Mouse (Mus musculus) intestine, embryonic 14.5 days (tissue): ENCODE measurements around the gene Mgat4c. TPM values are rescaled to one million over a fixed set of nuclear protein-coding genes. Genes with fewer than 3 reads are reported as not detected.

Experiments used
- ATAC-seq: fragments of 200-750 bp; cut with Nextera tagmentation; replicated peaks from 2 replicates; pipeline ENCODE4 v1.8.0; 2017; ENCODE audit warnings: low read depth, moderate number of reproducible peaks, moderate TSS enrichment, moderate library complexity; ENCODE audit not compliant: low FRiP score, low TSS enrichment
- DNase-seq: peaks from one replicate; pipeline ENCODE4 v3.0.0-alpha.2; 2018; ENCODE audit warnings: low spot score
- H3K27ac ChIP-seq: fragments of 300-500 bp; sonication (generic); 2 replicates; pipeline ENCODE4 v1.5.1; 2014; ENCODE audit warnings: low read depth, mild to moderate bottlenecking, control low read depth
- H3K27me3 ChIP-seq: fragments of 300-500 bp; sonication (generic); replicated peaks from 2 replicates; pipeline ENCODE4 v1.6.1; 2014; ENCODE audit warnings: low read length, control low read depth; ENCODE audit not compliant: control insufficient read depth, insufficient read depth
- H3K36me3 ChIP-seq: fragments of 300-500 bp; sonication (generic); 2 replicates; pipeline ENCODE4 v1.6.1; 2014; ENCODE audit warnings: low read length, control low read depth; ENCODE audit not compliant: control insufficient read depth, insufficient read depth
- H3K4me1 ChIP-seq: fragments of 300-500 bp; sonication (generic); replicated peaks from 2 replicates; pipeline ENCODE4 v1.6.1; 2014; ENCODE audit warnings: low read length, control low read depth, mixed read lengths; ENCODE audit not compliant: control insufficient read depth, insufficient read depth
- H3K4me2 ChIP-seq: fragments of 300-500 bp; sonication (generic); 2 replicates; pipeline ENCODE4 v1.6.1; 2014; ENCODE audit warnings: low read length
- H3K4me3 ChIP-seq: fragments of 300-500 bp; sonication (generic); 2 replicates; pipeline ENCODE4 v1.5.1; 2014; ENCODE audit warnings: low read depth, low read length, control low read depth, mixed read lengths
- H3K9ac ChIP-seq: fragments of 300-500 bp; sonication (generic); 2 replicates; pipeline ENCODE4 v1.6.1; 2014; ENCODE audit warnings: mild to moderate bottlenecking, low read length
- H3K9me3 ChIP-seq: fragments of 300-500 bp; sonication (generic); 2 replicates; pipeline ENCODE4 v1.6.1; 2016; ENCODE audit warnings: low read length, control low read depth; ENCODE audit not compliant: control insufficient read depth
- WGBS: fragments of 180-500 bp; shearing (Covaris S2); extraction: QIAGEN DNeasy Blood & Tissue Kit; methylation state at CpG from one replicate; pipeline ENCODE4 v1.1.7; 2014; 5-methylcytosine and 5-hydroxymethylcytosine counted together
- polyA plus RNA-seq: library from polyadenylated mRNA; unstranded; fragments of >200 nt; fragmentation: Nextera tagmentation; extraction: Ambion mirVana; gene quantifications from 2 replicates; pipeline ENCODE4 v1.2.1, GENCODE M21; 2014

Mgat4c gene
- polyA plus RNA-seq, 1 experiment from 2014 or later, result 3.7 TPM

- ATAC-seq (no peak), DNase-seq (no peak)
- Histone ChIP-seq H3K9me3 (no peaks in the 10 kb centered on the region), H3K4me3 (no peak overlapping the region), H3K36me3 (no peaks in the 10 kb centered on the region), H3K4me2 (no peak overlapping the region), H3K9ac (no peak overlapping the region), H3K27ac (no peak overlapping the region), H3K27me3 (no peaks in the 10 kb centered on the region), H3K4me1 (no peaks in the 10 kb centered on the region)
- 61% methylated on average over 2 of the region's 2 CpGs for WGBS
These were observed 117.7 kb downstream of the Mgat4c start for GRCm38 (mm10) chr10:101798831-101799474.

DNA sequence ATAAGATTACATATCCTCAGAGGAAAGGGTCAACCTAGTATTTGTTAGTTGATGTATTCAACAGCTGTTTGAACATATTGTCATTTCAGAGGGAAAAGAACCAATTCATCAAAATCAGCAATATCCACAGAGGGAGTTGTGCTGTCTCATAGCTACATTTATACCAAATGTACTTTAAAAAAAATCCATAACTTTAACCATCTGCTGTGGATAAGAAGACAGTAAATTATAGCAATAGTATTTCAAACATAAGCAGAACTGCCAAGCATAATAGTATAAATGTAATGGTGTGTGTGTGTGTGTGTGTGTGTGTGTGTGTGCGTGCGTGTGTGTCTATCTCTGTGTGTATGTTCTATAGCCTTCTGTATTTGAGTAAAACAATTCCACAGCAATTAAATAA, 127.5 kb downstream of the Mgat4c start:
- Histone ChIP-seq H3K4me3 (no peak overlapping the region), H3K36me3 (no peaks in the 10 kb centered on the region), H3K4me1 (no peaks in the 10 kb centered on the region), H3K27ac (no peak overlapping the region), H3K4me2 (no peak overlapping the region), H3K9ac (no peak overlapping the region), H3K27me3 (no peaks in the 10 kb centered on the region), H3K9me3 (no peaks in the 10 kb centered on the region)
- no peak for DNase-seq
- ATAC-seq, result no peak
- 86% methylated on average over 2 of the region's 2 CpGs for WGBS

DNA sequence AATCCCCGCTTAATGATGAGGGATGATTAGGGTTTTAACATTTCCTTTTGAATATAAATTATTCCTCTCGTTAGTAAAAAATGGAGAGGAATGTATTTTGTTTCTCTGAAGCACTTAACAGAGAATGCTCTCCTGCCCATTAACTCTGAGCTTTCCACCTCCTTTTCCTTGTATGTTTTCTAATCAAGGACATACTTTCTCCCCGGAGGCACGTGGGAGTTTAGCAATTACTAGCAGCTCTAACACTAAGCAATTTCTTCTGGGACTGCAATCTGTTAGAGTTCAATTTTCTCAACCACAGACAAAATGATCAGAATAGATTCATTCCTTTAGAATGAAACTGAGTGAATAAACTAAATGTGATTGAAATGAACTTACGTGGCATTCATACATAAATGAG, 135.6 kb downstream of the Mgat4c start:
- H3K27me3 ChIP-seq, result no peaks in the 10 kb centered on the region
- no peak overlapping the region for H3K4me3 ChIP-seq
- H3K36me3 ChIP-seq, result no peaks in the 10 kb centered on the region
- ATAC-seq (no peak), DNase-seq (no peak)
- H3K9me3 ChIP-seq, result no peaks in the 10 kb centered on the region
- H3K4me2 ChIP-seq, result no peak overlapping the region
- H3K9ac ChIP-seq, result no peak overlapping the region
- no peak overlapping the region for H3K27ac ChIP-seq
- no peaks in the 10 kb centered on the region for H3K4me1 ChIP-seq
- WGBS, result 76% methylated on average over 5 of the region's 5 CpGs

GRCm38 (mm10) chr10:101827944-101828343, 146.7 kb downstream of the Mgat4c start:
- H3K4me1 ChIP-seq, result no peaks in the 10 kb centered on the region
- ATAC-seq (no peak), DNase-seq (no peak)
- H3K4me2 ChIP-seq, result no peak overlapping the region
- H3K27me3 ChIP-seq, result no peaks in the 10 kb centered on the region
- H3K27ac ChIP-seq, result no peak overlapping the region
- WGBS, result 77% methylated on average over 2 of the region's 2 CpGs
- no peak overlapping the region for H3K9ac ChIP-seq
- no peak overlapping the region for H3K4me3 ChIP-seq
- H3K9me3 ChIP-seq, result no peaks in the 10 kb centered on the region
- no peaks in the 10 kb centered on the region for H3K36me3 ChIP-seq

- H3K9ac ChIP-seq, result no peak overlapping the region
- no peak overlapping the region for H3K27ac ChIP-seq
- ATAC-seq (no peak), DNase-seq (no peak)
- H3K4me3 ChIP-seq, result no peak overlapping the region
- 57% methylated on average over 2 of the region's 2 CpGs for WGBS
- no peaks in the 10 kb centered on the region for H3K4me1 ChIP-seq
- no peaks in the 10 kb centered on the region for H3K27me3 ChIP-seq
- H3K4me2 ChIP-seq, result no peak overlapping the region
- no peaks in the 10 kb centered on the region for H3K9me3 ChIP-seq
- H3K36me3 ChIP-seq, result no peaks in the 10 kb centered on the region
These were observed 174.8 kb downstream of the Mgat4c start for GRCm38 (mm10) chr10:101856115-101856514.

- no peak overlapping the region for H3K4me2 ChIP-seq
- H3K27ac ChIP-seq, result no peak overlapping the region
- no peak overlapping the region for H3K9ac ChIP-seq
- WGBS, result 38% methylated on average over 1 of the region's 1 CpGs
- no peaks in the 10 kb centered on the region for H3K36me3 ChIP-seq
- ATAC-seq, result no peak
- H3K4me1 ChIP-seq, result no peaks in the 10 kb centered on the region
- DNase-seq, result no peak
- H3K4me3 ChIP-seq, result no peak overlapping the region
- no peaks in the 10 kb centered on the region for H3K9me3 ChIP-seq
- H3K27me3 ChIP-seq, result no peaks in the 10 kb centered on the region
These were observed 208.6 kb downstream of the Mgat4c start for GRCm38 (mm10) chr10:101889866-101890265.

DNA sequence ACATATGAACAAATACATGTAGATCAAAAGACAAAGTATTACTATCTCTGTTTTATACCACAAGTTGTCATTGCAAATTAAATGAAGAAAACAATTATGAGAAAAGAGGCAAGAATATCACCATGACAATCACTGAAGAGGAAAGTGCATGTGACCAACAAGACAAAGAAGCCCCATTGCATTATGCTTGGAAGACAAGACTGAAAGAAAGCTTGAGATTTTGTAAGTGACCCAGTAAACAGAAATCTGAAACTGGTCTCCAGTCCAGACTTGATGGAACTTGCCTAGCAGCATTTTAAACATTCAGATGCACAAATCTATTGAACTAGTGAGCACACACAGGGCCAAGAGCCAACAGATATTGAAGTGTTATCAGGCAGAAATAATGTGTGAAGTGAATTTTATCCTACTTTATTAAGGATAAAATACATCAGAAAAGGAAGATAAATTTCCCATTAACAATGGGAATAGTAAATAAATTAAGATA, 236.1 kb downstream of the Mgat4c start:
- no peak overlapping the region for H3K9ac ChIP-seq
- H3K4me1 ChIP-seq, result no peaks in the 10 kb centered on the region
- no peak overlapping the region for H3K4me3 ChIP-seq
- no peaks in the 10 kb centered on the region for H3K9me3 ChIP-seq
- no peak for ATAC-seq
- H3K4me2 ChIP-seq, result no peak overlapping the region
- H3K27ac ChIP-seq, result no peak overlapping the region
- DNase-seq, result no peak
- H3K36me3 ChIP-seq, result no peaks in the 10 kb centered on the region
- H3K27me3 ChIP-seq, result no peaks in the 10 kb centered on the region

DNA sequence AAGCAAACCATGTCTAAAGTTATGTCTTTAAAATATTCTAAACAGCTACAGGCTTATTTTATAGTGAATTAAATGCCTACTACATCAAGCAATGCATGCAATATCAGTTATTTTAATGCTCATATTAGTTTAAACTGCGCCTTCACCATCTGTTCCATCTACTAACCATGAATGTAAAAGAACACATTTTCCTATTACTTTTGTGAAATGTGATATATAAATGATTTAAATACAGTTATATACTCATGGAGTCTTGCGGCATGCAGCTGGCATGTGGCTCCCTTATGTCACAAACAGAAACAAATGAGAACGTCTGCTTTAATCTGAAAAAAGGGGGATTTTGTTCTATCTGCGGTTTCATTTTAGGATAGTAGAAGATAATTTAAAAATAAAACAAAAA, 316.3 kb downstream of the Mgat4c start:
- no peak for DNase-seq

DNA sequence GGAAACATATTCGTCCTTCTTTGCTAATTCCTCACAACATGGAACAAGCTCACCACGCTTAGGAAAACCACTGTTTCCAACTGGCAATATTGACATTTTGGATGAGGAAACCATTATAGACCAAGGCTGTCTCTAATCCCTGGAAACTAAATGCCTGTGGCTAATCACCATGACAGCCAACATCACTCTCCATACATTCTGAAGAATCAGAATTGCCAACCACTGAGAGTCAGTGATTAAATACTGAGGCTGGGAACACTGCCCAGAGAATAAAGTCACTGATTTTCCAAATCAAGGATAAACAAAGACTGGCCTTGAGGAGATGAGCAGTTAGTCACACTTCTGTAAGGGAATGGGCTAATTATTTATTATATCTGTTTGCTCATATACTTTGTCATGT, 361.2 kb downstream of the Mgat4c start:
- WGBS, result 83% methylated on average over 2 of the region's 2 CpGs
- Histone ChIP-seq H3K27ac (no peak overlapping the region), H3K9me3 (no peaks in the 10 kb centered on the region), H3K36me3 (no peaks in the 10 kb centered on the region), H3K4me1 (no peaks in the 10 kb centered on the region), H3K9ac (no peak overlapping the region), H3K27me3 (no peaks in the 10 kb centered on the region), H3K4me3 (no peak overlapping the region), H3K4me2 (no peak overlapping the region)
- ATAC-seq, result no peak
- no peak for DNase-seq

More for the DNA sequence above, 316.3 kb downstream of the Mgat4c start:
- ATAC-seq, result no peak
- H3K4me1 ChIP-seq, result no peaks in the 10 kb centered on the region
- H3K9ac ChIP-seq, result no peak overlapping the region
- 84% methylated on average over 4 of the region's 4 CpGs for WGBS
- no peaks in the 10 kb centered on the region for H3K27me3 ChIP-seq
- no peak overlapping the region for H3K4me3 ChIP-seq
- H3K36me3 ChIP-seq, result no peaks in the 10 kb centered on the region
- H3K9me3 ChIP-seq, result no peaks in the 10 kb centered on the region
- no peak overlapping the region for H3K27ac ChIP-seq
- H3K4me2 ChIP-seq, result no peak overlapping the region
